In the genomic region with DNA sequence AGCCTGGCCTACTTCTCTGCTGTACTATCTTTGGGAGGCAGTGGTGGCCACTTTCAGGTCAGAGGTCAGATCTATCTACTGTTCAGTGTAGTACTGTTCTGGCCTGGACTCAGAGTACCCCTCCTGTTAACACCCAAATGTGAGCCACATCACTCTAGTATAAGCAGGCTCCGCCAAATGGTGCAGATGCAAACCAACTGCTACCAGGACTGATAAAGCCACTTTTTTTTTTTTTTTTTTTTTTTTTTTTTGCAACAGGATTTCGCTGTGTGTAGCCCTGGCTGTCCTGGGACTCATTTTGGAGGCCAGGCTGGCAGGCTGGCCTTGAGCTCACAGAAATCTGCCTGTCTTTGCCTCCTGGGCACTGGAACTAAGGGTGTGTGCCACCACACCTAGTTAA, we compare ENCODE assay signal across 24 mouse cellular contexts. TPM values are rescaled to one million over a fixed set of nuclear protein-coding genes. Genes with fewer than 3 reads are reported as not detected.
DNase-seq lines count a peak whose midpoint lies in the region; TF ChIP-seq lines count a peak whose summit lies in the region.
"Had no signal": no experiment of that assay in that cellular context is flagged by ENCODE, and none has a peak within 500 bp of the region (broad histone marks: within the 10 kb centered on the region; RNA-seq: fewer than 3 reads in every experiment).

No protein-coding gene starts in this region.

- H3K4me3 ChIP-seq in heart, adult 2 months, result no peak overlapping the region
- H3K4me3 ChIP-seq in testis, adult 2 months (ENCODE audit: control insufficient read depth, low read depth, low read length), result no peak overlapping the region
- H3K4me3 ChIP-seq in ES-E14 (ENCODE audit: insufficient read depth in 1 of 2, low read depth in 1 of 2, low read length in 2 of 2, poor library complexity in 1 of 2, severe bottlenecking in 1 of 2), result no peak overlapping the region
- H3K4me3 ChIP-seq: forebrain, embryonic 10.5 days; forebrain, embryonic 15.5 days; heart, embryonic 10.5 days; heart, embryonic 15.5 days; hindbrain, embryonic 10.5 days; hindbrain, embryonic 13.5 days; intestine, embryonic 15.5 days had no signal

- 74% methylated on average over 2 of the region's 2 CpGs for WGBS in heart, adult 2 months

- no peak for TF ChIP-seq CTCF in heart, adult 2 months (IDR thresholded peaks at IDR 0.05)
- no peak for TF ChIP-seq CTCF in testis, adult 2 months (IDR thresholded peaks at IDR 0.05; ENCODE audit: control insufficient read depth, insufficient read depth, insufficient replicate concordance, low read depth, low read length)

- peak; percentile 79 for DNase-seq in heart, adult 11 months
- DNase-seq in heart, adult 2 months, result no peak
- DNase-seq in testis, postnatal 10 days (ENCODE audit: low spot score), result no peak
- no peak for DNase-seq in ES-E14 (ENCODE audit: low read depth, low spot score)
- no peak for DNase-seq in left cerebral cortex, adult 8-10 months (ENCODE audit: low spot score in 2 of 2)
- DNase-seq in gastrocnemius, postnatal 4 days (ENCODE audit: low spot score in 2 of 2), result no peak
- DNase-seq: adrenal gland, postnatal 10 days; B cell, adult 2 months; cerebellum, adult 18-20 months; cerebellum, adult 9-10 months; cerebellum, postnatal 14 days; gastrocnemius, postnatal 36 days; heart, adult 18-20 months; heart, postnatal 10 days; heart, postnatal 36 days had no signal

- no peaks in the 10 kb centered on the region for H3K4me1 ChIP-seq in heart, adult 2 months (ENCODE audit: control insufficient read depth, insufficient read depth, low read length)
- no peaks in the 10 kb centered on the region for H3K4me1 ChIP-seq in testis, adult 2 months (ENCODE audit: control insufficient read depth, insufficient read depth, low read length)
- H3K4me1 ChIP-seq in ES-E14 (ENCODE audit: control insufficient read depth in 2 of 2, insufficient read depth in 2 of 2, low read length in 2 of 2, poor library complexity in 1 of 2), result peaks cover 9 to 13% of the 10 kb centered on the region in 2 experiments; a peak in 3 of 4 replicates
- H3K4me1 ChIP-seq: forebrain, embryonic 10.5 days; forebrain, embryonic 15.5 days; heart, embryonic 15.5 days; hindbrain, embryonic 13.5 days; intestine, embryonic 15.5 days had no signal

- H3K36me3 ChIP-seq in heart, adult 2 months (ENCODE audit: control insufficient read depth, insufficient read depth, low read length), result no peaks in the 10 kb centered on the region
- peaks cover 1% of the 10 kb centered on the region; the same call in 1 of the 2 replicates for H3K36me3 ChIP-seq in testis, adult 2 months (ENCODE audit: control insufficient read depth, insufficient read depth, low read length)
- H3K36me3 ChIP-seq in ES-E14 (ENCODE audit: control insufficient read depth, insufficient read depth, low read length, poor library complexity, severe bottlenecking), result no peaks in the 10 kb centered on the region
- H3K36me3 ChIP-seq: forebrain, embryonic 10.5 days; forebrain, embryonic 15.5 days; heart, embryonic 10.5 days; heart, embryonic 15.5 days; hindbrain, embryonic 10.5 days; hindbrain, embryonic 13.5 days; intestine, embryonic 15.5 days had no signal

- in situ Hi-C loops in ES-E14 (cut with MboI; ENCODE audit: low sequenced_read_pairs in 2 of 2, unreplicated experiment in 2 of 2), result no loop called here

- no peak for TF ChIP-seq POLR2A in heart, adult 2 months (IDR thresholded peaks at IDR 0.05; ENCODE audit: insufficient read depth, low read depth, low read length)
- no peak for TF ChIP-seq POLR2A in testis, adult 2 months (IDR thresholded peaks at IDR 0.05; ENCODE audit: control insufficient read depth, low read depth, low read length)

- H3K9me3 ChIP-seq in ES-E14 (ENCODE audit: control insufficient read depth, insufficient read depth, low read depth, low read length), result no peaks in the 10 kb centered on the region
- H3K9me3 ChIP-seq: forebrain, embryonic 10.5 days; forebrain, embryonic 15.5 days; heart, embryonic 10.5 days; heart, embryonic 15.5 days; hindbrain, embryonic 10.5 days; hindbrain, embryonic 13.5 days; intestine, embryonic 15.5 days had no signal

- intact Hi-C loops in heart, adult 2 months (cut with DNase I), result no loop called here

- H3K27me3 ChIP-seq in heart, adult 2 months (ENCODE audit: control insufficient read depth, insufficient read depth, low read length), result no peaks in the 10 kb centered on the region
- no peaks in the 10 kb centered on the region for H3K27me3 ChIP-seq in testis, adult 2 months (ENCODE audit: control insufficient read depth, insufficient read depth, low read length)
- H3K27me3 ChIP-seq: forebrain, embryonic 15.5 days; heart, embryonic 15.5 days; hindbrain, embryonic 13.5 days; intestine, embryonic 15.5 days; Patski had no signal

- no peaks in the 10 kb centered on the region for H3K79me2 ChIP-seq in heart, adult 2 months (replicated peaks; ENCODE audit: control insufficient read depth, insufficient read depth, low read length)

- TF ChIP-seq EP300 in heart, adult 2 months (IDR thresholded peaks at IDR 0.05; ENCODE audit: insufficient read depth, low read depth, low read length), result no peak

- no peak overlapping the region for H3K27ac ChIP-seq in heart, adult 2 months
- H3K27ac ChIP-seq in testis, adult 2 months (ENCODE audit: control insufficient read depth, insufficient read depth, low read depth, low read length), result peak overlapping the region; percentile 29; the same call in 1 of the 2 replicates
- no peak overlapping the region for H3K27ac ChIP-seq in ES-E14 (ENCODE audit: insufficient read depth, low read depth, low read length, poor library complexity, severe bottlenecking)
- H3K27ac ChIP-seq: forebrain, embryonic 10.5 days; forebrain, embryonic 15.5 days; heart, embryonic 10.5 days; heart, embryonic 15.5 days; hindbrain, embryonic 10.5 days; hindbrain, embryonic 13.5 days; intestine, embryonic 15.5 days had no signal

- H3K9ac ChIP-seq in heart, adult 2 months (ENCODE audit: low read depth, low read length), result no peak overlapping the region
- H3K9ac ChIP-seq in ES-E14 (ENCODE audit: insufficient read depth, low read depth, low read length, poor library complexity, severe bottlenecking), result no peak overlapping the region
- H3K9ac ChIP-seq: forebrain, embryonic 15.5 days; heart, embryonic 15.5 days; hindbrain, embryonic 13.5 days; intestine, embryonic 15.5 days had no signal

TF ChIP-seq in ES-E14, 5 proteins besides CTCF, POLR2A, EP300 and RAD21:
- TF ChIP-seq HCFC1 (IDR thresholded peaks at IDR 0.05; ENCODE audit: borderline replicate concordance, insufficient read depth, low read length) (no peak), ZNF384 (IDR thresholded peaks at IDR 0.05; ENCODE audit: low read depth, low read length) (peak; percentile 39), MAFK (IDR thresholded peaks at IDR 0.05; ENCODE audit: insufficient read depth, low read depth, low read length) (no peak), ZC3H11A (IDR thresholded peaks at IDR 0.05; ENCODE audit: borderline replicate concordance, low read depth, low read length) (no peak), CHD2 (IDR thresholded peaks at IDR 0.05; ENCODE audit: low read depth, low read length) (no peak)

RNA-seq across cellular contexts. Expression of a gene that starts 32.8 kb away (rescaled TPM):
- total RNA-seq in heart, adult 2 months (2021), result 10 to 100 TPM; 15.1 to 22.0 TPM
- 4.6 and 7.2 TPM in 2 replicates for polyA plus RNA-seq in heart, adult 2 months (2012; rRNA removed)
- polyA plus RNA-seq in testis, adult 2 months (2012; rRNA removed), result 2.1 and 2.6 TPM in 2 replicates
- total RNA-seq in ES-E14 (2012; rRNA removed), result 6.4 and 18.0 TPM in 2 replicates
- total RNA-seq in left cerebral cortex, adult 8-10 months (2022), result 10 to 100 TPM; 63.0 to 78.1 (median 72.0) TPM
- total RNA-seq in gastrocnemius, postnatal 4 days (2021), result 10 to 100 TPM in 1 of 2 experiments, 1 to 10 TPM in 1; 9.2 to 11.4 TPM

RNA-seq across cellular contexts. Expression of a gene that starts 42.9 kb away (rescaled TPM):
- 1 to 10 TPM; 5.2 to 7.0 TPM for total RNA-seq in heart, adult 2 months (2021)
- polyA plus RNA-seq in heart, adult 2 months (2012; rRNA removed), result 2.1 and 8.3 TPM in 2 replicates
- polyA plus RNA-seq in testis, adult 2 months (2012; rRNA removed), result 0.91 TPM in 1 of 2 replicates, not detected in the other
- total RNA-seq in ES-E14 (2012; rRNA removed), result 13.8 and 16.3 TPM in 2 replicates
- total RNA-seq in left cerebral cortex, adult 8-10 months (2022), result 10 to 100 TPM; 11.1 to 24.0 (median 16.0) TPM
- 1 to 10 TPM; 5.5 to 6.5 TPM for total RNA-seq in gastrocnemius, postnatal 4 days (2021)

RNA-seq across cellular contexts. Expression of a gene that starts 43.2 kb away (rescaled TPM):
- total RNA-seq in heart, adult 2 months (2021), result 100 to 1,000 TPM; 138 to 158 TPM
- polyA plus RNA-seq in heart, adult 2 months (2012; rRNA removed), result 26.7 and 40.1 TPM in 2 replicates
- 81.6 and 82.8 TPM in 2 replicates for polyA plus RNA-seq in testis, adult 2 months (2012; rRNA removed)
- 83.5 and 106 TPM in 2 replicates for total RNA-seq in ES-E14 (2012; rRNA removed)
- 10 to 100 TPM; 32.2 to 47.5 (median 36.8) TPM for total RNA-seq in left cerebral cortex, adult 8-10 months (2022)
- total RNA-seq in gastrocnemius, postnatal 4 days (2021), result 100 to 1,000 TPM; 139 to 159 TPM

RNA-seq across cellular contexts. Expression of a gene that starts 51.3 kb away (rescaled TPM):
- total RNA-seq in heart, adult 2 months (2021), result 100 to 1,000 TPM; 114 to 129 TPM
- polyA plus RNA-seq in heart, adult 2 months (2012; rRNA removed), result 54.2 and 72.3 TPM in 2 replicates
- polyA plus RNA-seq in testis, adult 2 months (2012; rRNA removed), result 193 and 369 TPM in 2 replicates
- 329 and 382 TPM in 2 replicates for total RNA-seq in ES-E14 (2012; rRNA removed)
- total RNA-seq in left cerebral cortex, adult 8-10 months (2022), result 100 to 1,000 TPM in 1 of 4 experiments, 10 to 100 TPM in 3; 89.2 to 103 (median 95.6) TPM
- 100 to 1,000 TPM; 146 to 158 TPM for total RNA-seq in gastrocnemius, postnatal 4 days (2021)
